Mouse (Mus musculus) C2C12 (cell line): ENCODE data around the gene Plac1. TPM values are rescaled to one million over a fixed set of nuclear protein-coding genes. Genes with fewer than 3 reads are reported as not detected.

ENCODE experiments used
- H3K27me3 ChIP-seq: one replicate; pipeline ENCODE4 v1.6.1; 2011; ENCODE audit not compliant: control insufficient read depth, insufficient read depth, insufficient read length
- H3K36me3 ChIP-seq: one replicate; pipeline ENCODE4 v1.6.1; 2011; ENCODE audit not compliant: control insufficient read depth, insufficient read depth
- H3K4me3 ChIP-seq: one replicate; pipeline ENCODE4 v1.5.1; 2011; ENCODE audit warnings: mild to moderate bottlenecking, control low read depth; ENCODE audit not compliant: poor library complexity, insufficient read depth, severe bottlenecking
- H3K79me2 ChIP-seq: one replicate; pipeline ENCODE4 v1.6.1; 2011; ENCODE audit not compliant: control insufficient read depth, insufficient read depth
- H3K79me3 ChIP-seq: one replicate; pipeline ENCODE4 v1.6.1; 2011; ENCODE audit warnings: low read depth, control low read depth
- H3ac ChIP-seq: one replicate; pipeline ENCODE3; 2011; ENCODE audit warnings: low read depth; ENCODE audit not compliant: control insufficient read depth, insufficient read length
- CEBPB ChIP-seq: IDR thresholded peaks from one replicate; pipeline ENCODE4 v1.6.1; 2011; ENCODE audit warnings: low read depth, mild to moderate bottlenecking, control low read depth, moderate library complexity
- CTCF ChIP-seq: IDR thresholded peaks from one replicate; pipeline ENCODE4 v1.5.1; 2011; ENCODE audit not compliant: control insufficient read depth, insufficient read depth, insufficient read length
- FOSL1 ChIP-seq: IDR thresholded peaks from one replicate; pipeline ENCODE4 v1.8.0; 2011; ENCODE audit warnings: mild to moderate bottlenecking, low read length; ENCODE audit not compliant: poor library complexity, insufficient read depth, severe bottlenecking
- MAX ChIP-seq: IDR thresholded peaks from one replicate; pipeline ENCODE4 v1.6.1; 2011; ENCODE audit warnings: mild to moderate bottlenecking, control low read depth
- MYOD1 ChIP-seq: IDR thresholded peaks from one replicate; pipeline ENCODE4 v1.6.1; 2011; ENCODE audit warnings: low read depth; ENCODE audit not compliant: control insufficient read depth, insufficient read length
- MYOG ChIP-seq: IDR thresholded peaks from one replicate; pipeline ENCODE4 v1.6.1; 2011; ENCODE audit not compliant: control insufficient read depth, insufficient read length; ENCODE audit errors: extremely low read depth
- USF1 ChIP-seq: IDR thresholded peaks from one replicate; pipeline ENCODE4 v1.6.1; 2011; ENCODE audit warnings: low read depth, mild to moderate bottlenecking, control low read depth, moderate library complexity
- polyA plus RNA-seq: library from polyadenylated mRNA; unstranded; fragments of >200 nt; fragmentation: generic; extraction: Trizol; gene quantifications from one replicate; pipeline ENCODE4 v1.2.1, GENCODE M21; 2012; ENCODE audit warnings: missing spikeins

Gene Plac1
- polyA plus RNA-seq, 1 experiment = 0.48 TPM

DNA sequence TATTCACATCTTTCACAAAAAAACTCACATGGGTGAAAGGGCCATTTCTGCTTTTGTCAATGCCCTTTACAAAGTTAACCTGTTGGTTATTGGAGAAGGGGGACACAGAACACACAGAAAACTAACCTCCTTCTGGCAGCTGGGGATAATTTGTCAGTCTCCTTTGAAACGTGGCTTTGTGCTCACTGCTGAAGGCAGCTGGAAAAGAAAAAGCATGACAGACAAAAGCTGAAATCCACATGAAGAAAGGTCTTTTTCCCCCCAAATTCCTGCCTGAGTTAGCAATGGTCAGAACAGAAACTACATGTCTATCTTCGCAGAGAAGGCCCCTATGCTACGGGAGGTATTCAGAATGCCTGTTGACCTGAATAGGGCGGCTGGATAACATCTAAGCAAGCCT lies 141.6 kb downstream of the Plac1 start:
- no peaks in the 10 kb centered on the region for H3K27me3 ChIP-seq
- H3K4me3 ChIP-seq = no peak overlapping the region
- H3K36me3 ChIP-seq = no peaks in the 10 kb centered on the region
- H3ac ChIP-seq = no peak overlapping the region
- H3K79me3 ChIP-seq = no peaks in the 10 kb centered on the region
- no peaks in the 10 kb centered on the region for H3K79me2 ChIP-seq
- TF ChIP-seq USF1 = no peak
- TF ChIP-seq MAX = no peak
- TF ChIP-seq FOSL1 = no peak
- TF ChIP-seq MYOG = no peak
- TF ChIP-seq MYOD1 = no peak
- no peak for TF ChIP-seq CEBPB
- no peak for TF ChIP-seq CTCF

DNA sequence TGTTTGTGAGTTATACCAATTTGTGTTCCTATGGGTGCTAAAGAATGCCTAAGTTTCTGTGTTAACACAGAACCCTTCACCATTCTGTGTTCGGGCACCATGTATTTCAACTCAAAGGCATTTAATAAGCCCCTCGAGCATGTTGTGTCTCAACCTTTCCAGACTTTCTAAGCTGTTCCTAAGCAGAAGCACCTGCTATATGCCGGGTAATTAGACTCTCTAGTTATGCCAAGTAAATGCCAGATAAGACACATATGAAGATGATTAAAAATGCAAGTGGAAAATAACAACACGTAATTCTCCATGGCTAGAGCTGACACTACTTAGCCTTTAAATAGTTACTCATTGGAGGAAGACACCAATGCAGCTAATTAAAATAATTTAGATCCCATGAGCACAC lies 142.1 kb downstream of the Plac1 start:
- Histone ChIP-seq H3K27me3 (no peaks in the 10 kb centered on the region), H3K79me3 (no peaks in the 10 kb centered on the region), H3ac (no peak overlapping the region), H3K4me3 (no peak overlapping the region), H3K36me3 (no peaks in the 10 kb centered on the region), H3K79me2 (no peaks in the 10 kb centered on the region)
- TF ChIP-seq MYOD1 = no peak

DNA sequence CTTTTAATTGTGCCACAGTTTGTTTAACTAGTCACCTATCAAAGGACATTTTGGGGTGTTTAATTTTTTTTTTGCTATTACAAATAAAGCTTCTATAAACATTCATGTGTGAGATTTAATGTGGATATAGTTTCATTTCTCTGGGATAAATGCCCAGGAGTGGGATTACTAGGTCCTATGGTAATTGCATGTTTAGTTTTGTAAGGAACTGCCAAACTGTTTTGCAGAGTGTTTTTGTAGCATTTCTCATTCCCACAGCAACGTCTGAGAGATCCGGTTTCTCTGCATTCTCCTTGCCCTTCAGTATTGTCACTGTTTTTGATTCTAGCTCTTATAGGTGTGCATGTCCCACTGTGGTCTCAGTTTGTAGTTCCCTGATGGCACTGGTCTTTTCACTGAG lies 146.5 kb downstream of the Plac1 start:
- Histone ChIP-seq H3K79me3 (no peaks in the 10 kb centered on the region), H3K4me3 (no peak overlapping the region), H3ac (no peak overlapping the region), H3K27me3 (no peaks in the 10 kb centered on the region), H3K79me2 (no peaks in the 10 kb centered on the region), H3K36me3 (no peaks in the 10 kb centered on the region)
- no peak for TF ChIP-seq CTCF
- no peak for TF ChIP-seq FOSL1
- no peak for TF ChIP-seq MYOG
- TF ChIP-seq USF1 = no peak
- TF ChIP-seq MYOD1 = no peak
- no peak for TF ChIP-seq MAX

DNA sequence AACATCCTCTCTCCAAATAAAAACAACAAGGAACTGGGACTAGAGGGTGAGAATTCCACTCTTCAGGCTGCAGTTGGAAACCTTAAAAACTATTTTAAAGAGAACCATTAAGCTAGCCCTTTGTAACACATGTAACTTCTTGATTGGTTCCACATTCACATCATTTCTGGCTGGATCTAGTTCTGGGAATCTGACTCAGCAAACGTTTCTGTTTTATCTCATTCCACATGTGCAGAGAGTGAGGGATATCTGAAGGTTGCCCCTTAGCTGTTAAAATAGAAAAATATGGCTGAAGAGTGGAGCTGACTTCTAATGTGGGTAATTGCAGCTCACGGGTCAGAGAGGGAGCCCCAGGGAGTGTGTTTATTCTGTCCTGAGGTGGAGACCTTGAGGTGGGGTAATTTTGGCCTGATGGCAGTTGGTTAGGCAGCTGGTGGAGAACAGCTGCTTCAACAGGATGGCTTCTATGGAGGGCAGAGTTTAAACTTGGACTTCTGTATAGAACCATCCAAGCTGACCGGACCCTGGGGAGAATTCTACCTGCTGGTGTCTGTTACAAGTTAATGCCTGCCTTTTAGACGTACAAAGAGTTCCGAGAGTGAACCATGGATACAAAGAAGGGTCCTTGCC lies 151.1 kb downstream of the Plac1 start:
- no peak overlapping the region for H3ac ChIP-seq
- H3K36me3 ChIP-seq = no peaks in the 10 kb centered on the region
- no peaks in the 10 kb centered on the region for H3K79me3 ChIP-seq
- no peak overlapping the region for H3K4me3 ChIP-seq
- TF ChIP-seq MYOG = no peak
- TF ChIP-seq MYOD1 = no peak
- no peak for TF ChIP-seq CEBPB
- no peak for TF ChIP-seq USF1
- no peak for TF ChIP-seq FOSL1
- TF ChIP-seq CTCF = no peak
- no peak for TF ChIP-seq MAX
- H3K79me2 ChIP-seq = no peaks in the 10 kb centered on the region
- no peaks in the 10 kb centered on the region for H3K27me3 ChIP-seq

DNA sequence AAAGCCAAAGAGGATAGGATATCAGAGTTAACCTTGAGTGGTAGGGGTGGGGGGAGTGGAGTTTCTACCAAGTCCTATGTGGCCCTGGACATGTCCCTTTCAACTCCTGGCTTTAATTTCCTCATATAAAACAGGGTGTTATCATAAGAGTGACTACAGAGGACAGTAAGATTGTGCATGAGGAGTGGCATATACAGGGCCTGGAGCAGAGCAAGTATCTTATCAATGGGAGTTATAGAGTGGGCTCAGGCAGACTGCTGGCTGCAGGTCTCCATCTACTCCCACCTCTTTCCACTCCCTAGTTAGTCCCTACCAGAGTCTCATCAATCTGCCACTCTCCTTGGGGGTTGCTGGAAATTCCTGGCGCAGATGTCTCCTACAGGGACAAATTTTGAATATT lies 152.7 kb downstream of the Plac1 start:
- H3K36me3 ChIP-seq = no peaks in the 10 kb centered on the region
- H3K79me2 ChIP-seq = no peaks in the 10 kb centered on the region
- no peak overlapping the region for H3ac ChIP-seq
- TF ChIP-seq FOSL1 = no peak
- TF ChIP-seq MAX = no peak
- no peak for TF ChIP-seq MYOG
- no peak for TF ChIP-seq CEBPB
- no peak for TF ChIP-seq MYOD1
- TF ChIP-seq USF1 = no peak
- TF ChIP-seq CTCF = no peak
- no peak overlapping the region for H3K4me3 ChIP-seq
- H3K79me3 ChIP-seq = no peaks in the 10 kb centered on the region
- no peaks in the 10 kb centered on the region for H3K27me3 ChIP-seq

DNA sequence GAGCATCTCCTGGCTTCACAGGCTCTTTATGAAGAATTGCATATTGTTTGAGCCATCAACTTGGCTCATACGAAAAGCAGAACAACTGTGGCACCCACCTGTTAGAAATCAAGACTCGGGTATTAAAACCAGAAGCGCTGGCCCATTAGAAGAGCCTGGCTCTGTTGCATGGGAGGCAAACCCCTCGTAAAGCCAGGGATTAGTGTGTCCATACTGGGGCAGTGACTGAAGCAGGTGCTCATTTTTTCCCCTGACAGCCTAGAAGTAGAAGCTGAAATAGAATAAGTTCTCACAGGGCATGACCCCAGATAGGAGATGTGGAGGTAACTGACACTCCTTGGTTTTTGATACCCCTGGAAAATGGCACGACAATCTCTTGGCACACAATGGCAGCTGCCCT lies 154.4 kb downstream of the Plac1 start:
- Histone ChIP-seq H3K36me3 (no peaks in the 10 kb centered on the region), H3K4me3 (no peak overlapping the region), H3K79me3 (no peaks in the 10 kb centered on the region), H3K79me2 (no peaks in the 10 kb centered on the region), H3ac (no peak overlapping the region), H3K27me3 (no peaks in the 10 kb centered on the region)
- TF ChIP-seq CTCF (no peak), USF1 (no peak), CEBPB (no peak), MYOG (no peak), MAX (no peak), MYOD1 (no peak), FOSL1 (no peak)
